Mouse (Mus musculus): ENCODE data around the gene Sigmar1. TPM values are rescaled to one million over a fixed set of nuclear protein-coding genes. Genes with fewer than 3 reads are reported as not detected.
"Not testable (repeated sequence)": the region's sequence is repeated elsewhere in the genome, so short reads cannot be mapped to it uniquely, and the experiment has no call there.

Sigmar1 gene
- total and polyA plus RNA-seq, 3 experiments = 26.4 to 97.5 (median 60.7) TPM

GRCm38 (mm10) chr4:41696930-41697841 lies 58.8 kb downstream of the Sigmar1 start, which contains the start of gene Cntfr:
Gene Cntfr, minus strand, starts transcription at chr4:41697089.
- H3K4me3 ChIP-seq (replicated peaks in 1 of 3; ENCODE audit: low read depth in 2 of 3, low read length in 2 of 3, poor library complexity in 1 of 3); dilution Hi-C loops (cut with MboI; ENCODE audit: extremely low pct_ligation_motif_present, extremely low pct_unique_long_range_greater_than_20kb, low sequenced_read_pairs); DNase-seq (ENCODE audit: extremely low read depth); H3K27ac ChIP-seq (ENCODE audit: insufficient read depth, low read depth); H3K27me3 ChIP-seq (replicated peaks); H3K79me2 ChIP-seq (replicated peaks; ENCODE audit: control insufficient read depth, extremely low read depth, insufficient read depth, poor library complexity, severe bottlenecking); H3K4me2 ChIP-seq (ENCODE audit: insufficient read depth, low read depth, poor library complexity, severe bottlenecking); H3K9ac ChIP-seq (ENCODE audit: insufficient read depth, low read depth); in situ Hi-C loops (cut with MboI; ENCODE audit: low pct_ligation_motif_present, low pct_unique_long_range_greater_than_20kb, low sequenced_read_pairs); H3K9me3 ChIP-seq (replicated peaks; ENCODE audit: low read length); H3K4me1 ChIP-seq (ENCODE audit: control insufficient read depth in 1 of 2, insufficient read depth in 2 of 2); H3K36me3 ChIP-seq (replicated peaks in 1 of 2; ENCODE audit: control insufficient read depth in 1 of 2, insufficient read depth in 1 of 2, low read length in 1 of 2): not testable (repeated sequence)
- peak in 1 of 2 experiments; percentile 63; a peak in 2 of 4 replicates for TF ChIP-seq CTCF (conservative IDR thresholded peaks at IDR 0.05 in 1 of 2, IDR thresholded peaks at IDR 0.05 in 1 of 2; ENCODE audit: low read depth in 2 of 2, low read length in 2 of 2)
- TF ChIP-seq RAD21 (IDR thresholded peaks at IDR 0.05; ENCODE audit: low read depth, low read length) = peak; percentile 50
- peak; percentile 61 for TF ChIP-seq SMC3 (IDR thresholded peaks at IDR 0.05; ENCODE audit: low read depth, low read length)

- in situ Hi-C loops (cut with MboI; ENCODE audit: low pct_ligation_motif_present, low pct_unique_long_range_greater_than_20kb, low sequenced_read_pairs); DNase-seq (ENCODE audit: extremely low read depth); H3K79me2 ChIP-seq (replicated peaks; ENCODE audit: control insufficient read depth, extremely low read depth, insufficient read depth, poor library complexity, severe bottlenecking); H3K4me2 ChIP-seq (ENCODE audit: insufficient read depth, low read depth, poor library complexity, severe bottlenecking); H3K9me3 ChIP-seq (replicated peaks; ENCODE audit: low read length); H3K27me3 ChIP-seq (replicated peaks); dilution Hi-C loops (cut with MboI; ENCODE audit: extremely low pct_ligation_motif_present, extremely low pct_unique_long_range_greater_than_20kb, low sequenced_read_pairs); H3K36me3 ChIP-seq (replicated peaks in 1 of 2; ENCODE audit: control insufficient read depth in 1 of 2, insufficient read depth in 1 of 2, low read length in 1 of 2); H3K9ac ChIP-seq (ENCODE audit: insufficient read depth, low read depth); H3K27ac ChIP-seq (ENCODE audit: insufficient read depth, low read depth); H3K4me1 ChIP-seq (ENCODE audit: control insufficient read depth in 1 of 2, insufficient read depth in 2 of 2); H3K4me3 ChIP-seq (replicated peaks in 1 of 3; ENCODE audit: low read depth in 2 of 3, low read length in 2 of 3, poor library complexity in 1 of 3): not testable (repeated sequence)
Measured at GRCm38 (mm10) chr4:41696452-41696851, 59.5 kb downstream of the Sigmar1 start.

- DNase-seq (ENCODE audit: extremely low read depth); dilution Hi-C loops (cut with MboI; ENCODE audit: extremely low pct_ligation_motif_present, extremely low pct_unique_long_range_greater_than_20kb, low sequenced_read_pairs); H3K27me3 ChIP-seq (replicated peaks); H3K4me2 ChIP-seq (ENCODE audit: insufficient read depth, low read depth, poor library complexity, severe bottlenecking); H3K9me3 ChIP-seq (replicated peaks; ENCODE audit: low read length); H3K4me3 ChIP-seq (replicated peaks in 1 of 3; ENCODE audit: low read depth in 2 of 3, low read length in 2 of 3, poor library complexity in 1 of 3); H3K4me1 ChIP-seq (ENCODE audit: control insufficient read depth in 1 of 2, insufficient read depth in 2 of 2); in situ Hi-C loops (cut with MboI; ENCODE audit: low pct_ligation_motif_present, low pct_unique_long_range_greater_than_20kb, low sequenced_read_pairs); H3K9ac ChIP-seq (ENCODE audit: insufficient read depth, low read depth); H3K36me3 ChIP-seq (replicated peaks in 1 of 2; ENCODE audit: control insufficient read depth in 1 of 2, insufficient read depth in 1 of 2, low read length in 1 of 2); H3K27ac ChIP-seq (ENCODE audit: insufficient read depth, low read depth); H3K79me2 ChIP-seq (replicated peaks; ENCODE audit: control insufficient read depth, extremely low read depth, insufficient read depth, poor library complexity, severe bottlenecking): not testable (repeated sequence)
Measured at GRCm38 (mm10) chr4:41695800-41696199, 60.2 kb downstream of the Sigmar1 start.

- H3K79me2 ChIP-seq (replicated peaks; ENCODE audit: control insufficient read depth, extremely low read depth, insufficient read depth, poor library complexity, severe bottlenecking); H3K4me1 ChIP-seq (ENCODE audit: control insufficient read depth in 1 of 2, insufficient read depth in 2 of 2); H3K27me3 ChIP-seq (replicated peaks); DNase-seq (ENCODE audit: extremely low read depth); in situ Hi-C loops (cut with MboI; ENCODE audit: low pct_ligation_motif_present, low pct_unique_long_range_greater_than_20kb, low sequenced_read_pairs); H3K9ac ChIP-seq (ENCODE audit: insufficient read depth, low read depth); H3K4me3 ChIP-seq (replicated peaks in 1 of 3; ENCODE audit: low read depth in 2 of 3, low read length in 2 of 3, poor library complexity in 1 of 3); H3K27ac ChIP-seq (ENCODE audit: insufficient read depth, low read depth); H3K9me3 ChIP-seq (replicated peaks; ENCODE audit: low read length); H3K36me3 ChIP-seq (replicated peaks in 1 of 2; ENCODE audit: control insufficient read depth in 1 of 2, insufficient read depth in 1 of 2, low read length in 1 of 2); H3K4me2 ChIP-seq (ENCODE audit: insufficient read depth, low read depth, poor library complexity, severe bottlenecking); dilution Hi-C loops (cut with MboI; ENCODE audit: extremely low pct_ligation_motif_present, extremely low pct_unique_long_range_greater_than_20kb, low sequenced_read_pairs): not testable (repeated sequence)
Measured at GRCm38 (mm10) chr4:41693511-41693910, 62.4 kb downstream of the Sigmar1 start.

GRCm38 (mm10) chr4:41690014-41690413 lies 65.9 kb downstream of the Sigmar1 start:
- in situ Hi-C loops (cut with MboI; ENCODE audit: low pct_ligation_motif_present, low pct_unique_long_range_greater_than_20kb, low sequenced_read_pairs); H3K9me3 ChIP-seq (replicated peaks; ENCODE audit: low read length); H3K4me2 ChIP-seq (ENCODE audit: insufficient read depth, low read depth, poor library complexity, severe bottlenecking); DNase-seq (ENCODE audit: extremely low read depth); H3K27me3 ChIP-seq (replicated peaks); H3K27ac ChIP-seq (ENCODE audit: insufficient read depth, low read depth); H3K79me2 ChIP-seq (replicated peaks; ENCODE audit: control insufficient read depth, extremely low read depth, insufficient read depth, poor library complexity, severe bottlenecking); dilution Hi-C loops (cut with MboI; ENCODE audit: extremely low pct_ligation_motif_present, extremely low pct_unique_long_range_greater_than_20kb, low sequenced_read_pairs); H3K4me1 ChIP-seq (ENCODE audit: control insufficient read depth in 1 of 2, insufficient read depth in 2 of 2); H3K4me3 ChIP-seq (replicated peaks in 1 of 3; ENCODE audit: low read depth in 2 of 3, low read length in 2 of 3, poor library complexity in 1 of 3); H3K36me3 ChIP-seq (replicated peaks in 1 of 2; ENCODE audit: control insufficient read depth in 1 of 2, insufficient read depth in 1 of 2, low read length in 1 of 2); H3K9ac ChIP-seq (ENCODE audit: insufficient read depth, low read depth): not testable (repeated sequence)

- H3K36me3 ChIP-seq (replicated peaks in 1 of 2; ENCODE audit: control insufficient read depth in 1 of 2, insufficient read depth in 1 of 2, low read length in 1 of 2); H3K27ac ChIP-seq (ENCODE audit: insufficient read depth, low read depth); H3K4me2 ChIP-seq (ENCODE audit: insufficient read depth, low read depth, poor library complexity, severe bottlenecking); in situ Hi-C loops (cut with MboI; ENCODE audit: low pct_ligation_motif_present, low pct_unique_long_range_greater_than_20kb, low sequenced_read_pairs); DNase-seq (ENCODE audit: extremely low read depth); H3K4me1 ChIP-seq (ENCODE audit: control insufficient read depth in 1 of 2, insufficient read depth in 2 of 2); dilution Hi-C loops (cut with MboI; ENCODE audit: extremely low pct_ligation_motif_present, extremely low pct_unique_long_range_greater_than_20kb, low sequenced_read_pairs); H3K79me2 ChIP-seq (replicated peaks; ENCODE audit: control insufficient read depth, extremely low read depth, insufficient read depth, poor library complexity, severe bottlenecking); H3K9me3 ChIP-seq (replicated peaks; ENCODE audit: low read length); H3K27me3 ChIP-seq (replicated peaks); H3K9ac ChIP-seq (ENCODE audit: insufficient read depth, low read depth); H3K4me3 ChIP-seq (replicated peaks in 1 of 3; ENCODE audit: low read depth in 2 of 3, low read length in 2 of 3, poor library complexity in 1 of 3): not testable (repeated sequence)
Measured at GRCm38 (mm10) chr4:41688562-41688961, 67.4 kb downstream of the Sigmar1 start.

Measured in CH12.LX (cell line).